Mouse (Mus musculus) heart, embryonic 11.5 days (tissue): ENCODE results near the gene Mapk11. TPM values are rescaled to one million over a fixed set of nuclear protein-coding genes. Genes with fewer than 3 reads are reported as not detected.

Experiments used
- ATAC-seq: fragments of 200-750 bp; cut with Nextera tagmentation; replicated peaks from 2 replicates; pipeline ENCODE4 v1.8.0; 2017; ENCODE audit warnings: moderate library complexity; ENCODE audit not compliant: insufficient number of reproducible peaks, low FRiP score, low TSS enrichment
- H3K27ac ChIP-seq: fragments of 300-500 bp; sonication (generic); 2 replicates; pipeline ENCODE4 v1.5.1; 2014; ENCODE audit warnings: mild to moderate bottlenecking, low read depth, low read length
- H3K27me3 ChIP-seq: fragments of 300-500 bp; sonication (generic); 2 replicates; pipeline ENCODE4 v1.6.1; 2014; ENCODE audit warnings: mild to moderate bottlenecking, low read length, mixed read lengths; ENCODE audit not compliant: control insufficient read depth, insufficient read depth
- H3K36me3 ChIP-seq: fragments of 300-500 bp; sonication (generic); 2 replicates; pipeline ENCODE4 v1.6.1; 2014; ENCODE audit warnings: mild to moderate bottlenecking, low read length, moderate library complexity, mixed read lengths; ENCODE audit not compliant: control insufficient read depth, insufficient read depth
- H3K4me1 ChIP-seq: fragments of 300-500 bp; sonication (generic); 2 replicates; pipeline ENCODE4 v1.6.1; 2014; ENCODE audit warnings: low read length; ENCODE audit not compliant: control insufficient read depth, insufficient read depth
- H3K4me2 ChIP-seq: fragments of 300-500 bp; sonication (generic); 2 replicates; pipeline ENCODE4 v1.6.1; 2014; ENCODE audit warnings: mild to moderate bottlenecking, moderate library complexity
- H3K4me3 ChIP-seq: fragments of 300-500 bp; sonication (generic); 2 replicates; pipeline ENCODE4 v1.5.1; 2014; ENCODE audit warnings: low read depth, low read length
- H3K9ac ChIP-seq: fragments of 300-500 bp; sonication (generic); 2 replicates; pipeline ENCODE4 v1.6.1; 2014; ENCODE audit warnings: mild to moderate bottlenecking, low read depth, low read length, moderate library complexity
- H3K9me3 ChIP-seq: fragments of 300-500 bp; sonication (generic); replicated peaks from 2 replicates; pipeline ENCODE4 v1.6.1; 2016; ENCODE audit warnings: low read length; ENCODE audit not compliant: control insufficient read depth
- whole genome bisulfite sequencing: fragments of 180-500 bp; shearing (Covaris S2); extraction: QIAGEN DNeasy Blood & Tissue Kit; methylation state at CpG from one replicate; pipeline ENCODE4 v1.1.7; 2014; ENCODE audit not compliant: insufficient replicate concordance; 5-methylcytosine and 5-hydroxymethylcytosine counted together
- polyA plus RNA-seq: library from polyadenylated mRNA; unstranded; fragments of >200 nt; fragmentation: Nextera tagmentation; extraction: Ambion mirVana; gene quantifications from 2 replicates; pipeline ENCODE4 v1.2.1, GENCODE M21; 2014

Mapk11 gene
- polyA plus RNA-seq, 1 experiment from 2014 or later: 4.2 TPM

DNA sequence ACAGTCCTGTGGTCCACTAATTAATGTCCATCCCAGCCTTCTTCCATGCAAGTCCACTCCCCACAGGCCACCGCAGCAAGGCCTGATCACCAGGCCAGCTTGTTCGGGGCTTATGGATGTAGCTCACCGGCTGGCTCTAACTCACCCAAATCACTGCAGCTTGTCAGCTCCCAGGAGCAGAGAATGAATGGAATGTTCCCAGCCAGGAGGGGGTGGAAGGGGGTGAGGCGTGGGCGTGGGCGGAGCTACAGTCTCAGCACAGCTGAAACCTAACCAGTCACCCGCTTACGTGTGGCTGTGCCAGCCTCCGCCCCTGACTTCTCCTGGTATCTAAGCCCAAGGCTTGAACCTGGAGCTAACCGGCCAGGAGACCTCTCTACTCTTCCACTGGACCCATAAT, 20.0 kb upstream of the Mapk11 start:
- peak overlapping the region; percentile 22; the same call in 1 of the 2 replicates for H3K4me3 ChIP-seq

DNA sequence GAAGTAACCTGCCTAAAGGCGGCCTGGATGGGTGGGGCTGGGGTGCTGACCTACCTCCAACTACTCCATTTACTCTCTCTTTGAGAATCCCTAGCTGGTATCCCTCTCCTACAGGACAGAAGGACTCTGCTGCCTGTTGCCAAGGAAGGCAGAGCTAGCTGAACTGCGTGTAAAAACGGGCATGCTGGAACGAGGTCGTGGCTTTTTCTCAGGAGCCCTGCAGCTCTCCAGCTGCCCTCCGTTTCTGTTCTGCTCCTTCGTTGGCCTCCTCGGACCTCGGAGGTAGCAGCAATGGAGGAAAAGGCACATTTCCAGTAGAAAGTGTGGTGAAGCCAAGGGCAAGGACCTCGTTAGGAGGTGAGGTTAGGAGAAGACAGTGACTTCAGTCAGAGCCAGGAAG, 19.5 kb upstream of the Mapk11 start:
- Histone ChIP-seq H3K27ac (peak overlapping the region; percentile 91), H3K27me3 (no peaks in the 10 kb centered on the region), H3K36me3 (peaks cover 20% of the 10 kb centered on the region), H3K4me1 (peaks cover 52% of the 10 kb centered on the region), H3K9me3 (no peaks in the 10 kb centered on the region), H3K4me2 (peak overlapping the region; percentile 62), H3K4me3 (peak overlapping the region; percentile 22; the same call in 1 of the 2 replicates), H3K9ac (peak overlapping the region; percentile 52)
- ATAC-seq: no peak
- WGBS: 35% methylated on average over 10 of the region's 10 CpGs

More for the DNA sequence above, 20.0 kb upstream of the Mapk11 start:
- Histone ChIP-seq H3K9ac (peak overlapping the region; percentile 52; the same call in 1 of the 2 replicates), H3K9me3 (no peaks in the 10 kb centered on the region), H3K36me3 (peaks cover 14% of the 10 kb centered on the region), H3K4me2 (peak overlapping the region; percentile 62), H3K27ac (peak overlapping the region; percentile 91), H3K27me3 (no peaks in the 10 kb centered on the region), H3K4me1 (peaks cover 56% of the 10 kb centered on the region)
- 5% methylated on average over 10 of the region's 10 CpGs for WGBS
- peak; percentile 58; the same call in 1 of the 2 replicates for ATAC-seq

DNA sequence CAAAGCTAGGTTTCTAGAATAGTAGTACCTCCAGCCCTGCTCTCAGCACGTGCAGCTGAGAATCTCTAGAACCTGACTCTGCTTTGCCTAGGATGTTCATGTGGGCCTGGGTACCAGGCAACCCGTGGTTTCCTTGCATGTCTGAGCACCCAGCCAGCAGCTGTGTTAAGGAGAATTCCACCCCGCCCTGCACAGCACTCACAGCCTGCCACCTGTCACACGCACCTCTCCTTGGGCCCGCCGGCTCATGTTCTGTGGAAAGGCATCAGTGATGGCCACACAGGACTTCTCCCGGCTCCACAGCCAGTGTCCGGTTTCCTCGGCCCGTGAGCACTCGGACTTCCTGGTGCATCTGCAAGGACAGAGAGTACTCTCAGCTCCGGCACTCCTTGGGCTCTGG, 16.1 kb upstream of the Mapk11 start:
- Histone ChIP-seq H3K9me3 (no peaks in the 10 kb centered on the region), H3K27me3 (no peaks in the 10 kb centered on the region), H3K4me1 (peaks cover 22% of the 10 kb centered on the region), H3K9ac (no peak overlapping the region), H3K27ac (no peak overlapping the region), H3K4me3 (no peak overlapping the region), H3K4me2 (no peak overlapping the region), H3K36me3 (peaks cover 43% of the 10 kb centered on the region)
- 88% methylated on average over 12 of the region's 12 CpGs for WGBS
- ATAC-seq: no peak

DNA sequence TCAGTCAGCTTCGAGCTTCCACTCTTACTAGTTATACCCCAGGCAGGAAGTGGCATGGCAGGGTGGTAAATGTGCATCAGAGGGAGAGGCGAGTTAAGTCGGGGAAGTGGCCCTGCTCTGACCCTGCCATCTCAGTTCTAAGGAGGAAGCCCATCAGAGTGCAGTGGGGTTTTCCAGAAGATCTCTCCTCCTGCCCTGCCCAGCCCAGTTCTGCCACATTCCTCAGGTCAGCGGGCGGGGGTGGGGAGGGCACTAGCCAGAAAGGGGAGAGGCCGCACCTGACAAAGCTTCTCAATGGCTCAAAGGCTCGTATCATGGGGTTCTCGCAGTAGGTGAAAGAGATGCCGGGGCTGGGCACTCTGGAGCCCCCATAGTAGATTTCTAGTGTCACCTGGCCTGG, 12.0 kb upstream of the Mapk11 start:
- no peak overlapping the region for H3K4me2 ChIP-seq
- H3K9me3 ChIP-seq: no peaks in the 10 kb centered on the region
- no peaks in the 10 kb centered on the region for H3K4me1 ChIP-seq
- no peak overlapping the region for H3K4me3 ChIP-seq
- peaks cover 68% of the 10 kb centered on the region for H3K36me3 ChIP-seq
- no peak for ATAC-seq
- 86% methylated on average over 9 of the region's 9 CpGs for WGBS
- H3K9ac ChIP-seq: no peak overlapping the region
- H3K27ac ChIP-seq: no peak overlapping the region
- H3K27me3 ChIP-seq: no peaks in the 10 kb centered on the region

DNA sequence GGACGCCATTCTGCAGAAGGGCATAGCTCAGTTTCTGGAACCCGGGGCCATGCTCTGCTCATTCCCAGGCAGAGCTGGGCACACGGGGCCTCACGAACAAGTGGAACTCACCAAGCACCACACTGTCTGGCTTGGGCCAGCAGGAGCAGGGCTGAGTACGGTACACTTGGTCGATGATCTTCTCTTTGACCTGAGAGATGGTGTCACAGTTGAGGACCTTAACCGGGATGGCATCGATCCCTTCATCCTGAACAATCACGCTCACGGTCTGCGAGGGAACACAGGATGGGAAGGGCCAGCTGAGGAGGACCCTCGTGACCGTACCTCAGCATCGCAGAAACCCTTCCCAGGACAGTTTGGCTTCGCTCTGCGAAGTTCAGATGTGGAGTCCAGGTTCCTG, 9.1 kb upstream of the Mapk11 start:
- Histone ChIP-seq H3K4me2 (no peak overlapping the region), H3K9ac (no peak overlapping the region), H3K9me3 (no peaks in the 10 kb centered on the region), H3K27ac (no peak overlapping the region), H3K27me3 (no peaks in the 10 kb centered on the region), H3K4me1 (no peaks in the 10 kb centered on the region), H3K36me3 (peaks cover 69% of the 10 kb centered on the region), H3K4me3 (no peak overlapping the region)
- ATAC-seq: no peak
- 93% methylated on average over 16 of the region's 16 CpGs for WGBS

DNA sequence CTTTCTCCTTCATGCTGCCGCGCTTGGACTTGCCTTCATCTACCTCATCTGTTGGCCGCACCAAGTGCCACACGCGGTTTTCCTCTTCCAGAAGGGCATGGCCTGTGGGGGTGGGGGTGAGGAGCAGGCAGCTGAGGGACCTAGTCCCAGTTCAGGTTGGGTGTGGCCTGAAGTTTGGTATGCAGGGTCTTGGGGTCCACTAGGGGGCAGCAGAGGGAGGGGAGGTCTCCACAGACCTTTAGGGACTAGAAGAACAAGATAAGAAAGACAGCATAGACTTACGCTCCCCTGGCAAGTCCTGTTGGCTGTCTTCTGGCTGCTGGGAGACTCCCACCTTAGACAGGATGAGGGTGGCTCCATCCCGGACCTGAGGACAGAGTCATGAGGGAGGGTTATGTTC, 8.5 kb upstream of the Mapk11 start:
- 65% methylated on average over 7 of the region's 7 CpGs for WGBS
- no peak for ATAC-seq
- no peak overlapping the region for H3K27ac ChIP-seq
- H3K9ac ChIP-seq: no peak overlapping the region
- H3K36me3 ChIP-seq: peaks cover 64% of the 10 kb centered on the region
- no peak overlapping the region for H3K4me3 ChIP-seq
- no peaks in the 10 kb centered on the region for H3K9me3 ChIP-seq
- no peaks in the 10 kb centered on the region for H3K4me1 ChIP-seq
- H3K4me2 ChIP-seq: no peak overlapping the region
- H3K27me3 ChIP-seq: no peaks in the 10 kb centered on the region

DNA sequence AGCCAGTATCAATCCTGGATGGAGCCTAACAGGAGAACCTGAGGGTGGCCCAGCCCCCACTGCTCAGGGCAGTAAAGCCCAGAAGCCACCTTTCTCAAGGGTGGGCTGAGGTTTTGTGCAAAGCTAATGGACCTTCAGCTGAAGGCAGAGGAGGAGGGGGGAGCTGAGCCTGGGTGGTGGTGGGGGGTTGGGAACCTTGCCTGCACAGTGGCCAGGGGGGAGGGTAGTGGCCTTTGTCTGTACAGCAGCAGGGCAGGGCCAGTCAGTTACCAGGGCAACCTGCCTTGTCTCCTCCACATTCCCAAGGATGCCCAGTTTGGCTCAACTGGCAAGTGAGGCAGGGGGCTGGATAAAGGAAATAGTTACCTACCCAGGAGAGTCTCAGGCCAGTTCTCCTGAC, 2.9 kb upstream of the Mapk11 start:
- H3K27me3 ChIP-seq: peaks cover 31% of the 10 kb centered on the region
- H3K4me3 ChIP-seq: no peak overlapping the region
- H3K4me2 ChIP-seq: no peak overlapping the region
- peaks cover 26% of the 10 kb centered on the region for H3K36me3 ChIP-seq
- no peak for ATAC-seq
- no peak overlapping the region for H3K27ac ChIP-seq
- H3K4me1 ChIP-seq: peaks cover 6% of the 10 kb centered on the region
- H3K9me3 ChIP-seq: no peaks in the 10 kb centered on the region
- no peak overlapping the region for H3K9ac ChIP-seq

DNA sequence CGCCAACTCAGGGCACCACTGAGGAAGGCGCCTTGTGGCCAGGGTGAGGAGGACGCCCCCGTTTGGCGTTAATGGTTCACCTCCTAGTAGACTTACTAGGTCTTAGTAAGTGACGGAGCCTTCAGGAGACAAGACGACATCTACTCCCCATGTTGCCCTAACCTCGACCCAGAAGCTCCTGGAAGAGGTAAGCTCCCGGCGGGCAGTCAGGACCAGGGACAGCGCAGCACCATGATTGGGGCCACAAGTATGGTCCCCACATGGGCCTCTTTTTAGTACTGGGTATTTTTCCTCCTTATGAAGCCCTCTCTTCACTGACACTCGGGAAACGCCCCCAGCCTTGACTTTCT, 588 bp upstream of the Mapk11 start:
- H3K9ac ChIP-seq: no peak overlapping the region
- peak overlapping the region; percentile 99 for H3K4me2 ChIP-seq
- ATAC-seq: no peak
- peak overlapping the region; percentile 74 for H3K4me3 ChIP-seq
- WGBS: 2% methylated on average over 13 of the region's 13 CpGs
- H3K27ac ChIP-seq: no peak overlapping the region
- H3K4me1 ChIP-seq: peaks cover 16% of the 10 kb centered on the region
- peaks cover 54% of the 10 kb centered on the region for H3K27me3 ChIP-seq
- H3K36me3 ChIP-seq: peaks cover 10% of the 10 kb centered on the region
- no peaks in the 10 kb centered on the region for H3K9me3 ChIP-seq

DNA sequence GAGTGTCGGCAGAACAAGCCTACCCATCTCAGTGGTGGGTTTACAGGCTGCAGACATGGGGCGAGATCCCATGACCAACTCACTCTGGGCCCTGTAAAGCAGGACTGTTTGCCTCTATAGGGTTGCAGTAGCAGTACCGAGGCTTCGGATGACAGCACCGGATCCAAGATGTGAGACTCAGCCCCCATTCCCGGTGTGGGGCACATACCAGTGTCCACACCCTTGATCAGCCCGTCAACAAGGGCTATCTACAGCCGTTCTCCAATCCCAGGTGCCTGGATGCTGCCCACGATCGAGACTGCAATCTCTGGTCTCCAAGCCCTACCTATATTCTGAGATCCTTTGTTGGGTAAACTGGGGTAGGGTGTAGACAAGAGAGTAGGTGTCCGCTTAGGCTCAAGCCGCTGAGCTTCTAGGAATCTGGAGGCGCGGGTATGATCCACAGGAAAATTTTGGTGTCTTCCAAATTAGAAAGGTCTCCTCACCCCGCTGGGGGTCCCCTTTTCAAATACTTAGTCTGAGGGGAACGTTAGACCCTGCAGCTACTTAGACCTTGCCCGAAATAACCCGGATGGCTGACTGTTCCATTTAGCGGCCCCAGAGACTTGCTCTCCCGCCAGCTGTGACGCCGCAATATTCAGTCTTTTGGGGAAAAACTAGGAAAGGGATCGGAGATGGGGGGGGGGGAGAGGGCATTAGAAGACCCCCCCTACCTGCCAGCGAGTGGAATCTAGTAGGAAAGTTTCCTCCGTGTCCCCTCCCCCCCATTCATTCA, 745 bp downstream of the Mapk11 start:
- Histone ChIP-seq H3K4me1 (peaks cover 16% of the 10 kb centered on the region), H3K27ac (no peak overlapping the region), H3K9me3 (no peaks in the 10 kb centered on the region), H3K4me2 (peak overlapping the region; percentile 99), H3K4me3 (peak overlapping the region; percentile 74), H3K27me3 (peaks cover 62% of the 10 kb centered on the region), H3K9ac (peak overlapping the region; percentile 74), H3K36me3 (peaks cover 2% of the 10 kb centered on the region; the same call in 1 of the 2 replicates)
- ATAC-seq: no peak
- 7% methylated on average over 25 of the region's 25 CpGs for WGBS
